Mouse (Mus musculus) intestine, embryonic 15.5 days (tissue): ENCODE results near the gene Tmem19. TPM values are rescaled to one million over a fixed set of nuclear protein-coding genes. Genes with fewer than 3 reads are reported as not detected.
"Not testable (repeated sequence)": the region's sequence is repeated elsewhere in the genome, so short reads cannot be mapped to it uniquely, and the experiment has no call there.

Experiments
- ATAC-seq: fragments of 200-750 bp; cut with Nextera tagmentation; 2 replicates; pipeline ENCODE4 v1.8.0; 2017; ENCODE audit warnings: moderate TSS enrichment, moderate library complexity
- H3K27ac ChIP-seq: fragments of 300-500 bp; sonication (generic); 2 replicates; pipeline ENCODE4 v1.5.1; 2015; ENCODE audit warnings: mild to moderate bottlenecking, inconsistent platforms
- H3K27me3 ChIP-seq: fragments of 300-500 bp; sonication (generic); replicated peaks from 2 replicates; pipeline ENCODE4 v1.6.1; 2015; ENCODE audit warnings: inconsistent platforms
- H3K36me3 ChIP-seq: fragments of 300-500 bp; sonication (generic); 2 replicates; pipeline ENCODE4 v1.6.1; 2015; ENCODE audit warnings: inconsistent platforms
- H3K4me1 ChIP-seq: fragments of 300-500 bp; sonication (generic); replicated peaks from 2 replicates; pipeline ENCODE4 v1.6.1; 2015; ENCODE audit warnings: inconsistent platforms
- H3K4me2 ChIP-seq: fragments of 300-500 bp; sonication (generic); replicated peaks from 2 replicates; pipeline ENCODE4 v1.6.1; 2015; ENCODE audit warnings: mild to moderate bottlenecking, inconsistent platforms
- H3K4me3 ChIP-seq: fragments of 300-500 bp; sonication (generic); replicated peaks from 2 replicates; pipeline ENCODE4 v1.5.1; 2015; ENCODE audit warnings: inconsistent platforms
- H3K9ac ChIP-seq: fragments of 300-500 bp; sonication (generic); 2 replicates; pipeline ENCODE4 v1.6.1; 2015; ENCODE audit warnings: inconsistent platforms
- H3K9me3 ChIP-seq: fragments of 300-500 bp; sonication (generic); 2 replicates; pipeline ENCODE4 v1.6.1; 2016; ENCODE audit warnings: inconsistent platforms
- WGBS: fragments of 180-500 bp; shearing (Covaris S2); methylation state at CpG from one replicate; pipeline ENCODE4 v1.1.7; 2015; 5-methylcytosine and 5-hydroxymethylcytosine counted together
- polyA plus RNA-seq: library from polyadenylated mRNA; unstranded; fragments of >200 nt; fragmentation: Nextera tagmentation; extraction: Ambion mirVana; gene quantifications from 2 replicates; pipeline ENCODE4 v1.2.1, GENCODE M21; 2015

Gene Tmem19
- polyA plus RNA-seq, 1 experiment from 2014 or later: 29.4 TPM

DNA sequence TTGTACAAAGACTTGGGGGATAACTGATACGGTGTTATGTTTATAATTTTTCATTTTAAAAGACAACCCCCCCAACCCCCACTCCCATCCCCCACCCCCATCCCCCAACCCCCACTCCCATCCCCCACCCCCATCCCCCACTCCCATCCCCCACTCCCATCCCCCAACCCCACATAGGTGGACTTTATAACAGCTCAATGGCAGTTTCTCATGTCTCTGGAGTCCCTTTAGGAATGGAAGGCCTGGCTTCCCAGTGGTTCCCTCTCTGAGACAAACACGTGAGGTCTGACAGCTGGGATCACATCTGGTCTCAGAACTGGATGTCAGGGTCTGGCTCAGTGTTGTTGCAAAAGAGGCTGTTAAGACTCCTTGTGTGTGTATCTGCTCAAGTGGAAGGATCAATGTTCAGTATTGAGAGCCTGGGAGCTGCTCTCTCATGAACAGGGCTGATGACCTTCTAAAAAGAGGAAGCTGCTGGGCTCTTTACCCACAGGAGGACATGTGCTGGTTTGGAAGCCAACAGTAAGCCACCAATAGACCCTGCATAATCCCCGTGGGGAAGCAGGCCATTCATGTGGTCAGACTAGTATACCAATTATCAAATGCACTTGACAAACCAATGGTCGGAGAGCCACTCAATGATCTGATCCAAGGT is 19.4 kb downstream of the Tmem19 start:
- H3K9ac ChIP-seq: no peak overlapping the region
- no peaks in the 10 kb centered on the region for H3K4me1 ChIP-seq
- H3K4me2 ChIP-seq: no peak overlapping the region
- 0 out of 2 replicates have a peak, but pooled peaks cover 3% of the 10 kb centered on the region for H3K36me3 ChIP-seq
- ATAC-seq: no peak
- H3K27me3 ChIP-seq: no peaks in the 10 kb centered on the region
- H3K4me3 ChIP-seq: no peak overlapping the region
- 86% methylated on average over 4 of the region's 4 CpGs for WGBS
- H3K9me3 ChIP-seq: no peaks in the 10 kb centered on the region
- no peak overlapping the region for H3K27ac ChIP-seq

DNA sequence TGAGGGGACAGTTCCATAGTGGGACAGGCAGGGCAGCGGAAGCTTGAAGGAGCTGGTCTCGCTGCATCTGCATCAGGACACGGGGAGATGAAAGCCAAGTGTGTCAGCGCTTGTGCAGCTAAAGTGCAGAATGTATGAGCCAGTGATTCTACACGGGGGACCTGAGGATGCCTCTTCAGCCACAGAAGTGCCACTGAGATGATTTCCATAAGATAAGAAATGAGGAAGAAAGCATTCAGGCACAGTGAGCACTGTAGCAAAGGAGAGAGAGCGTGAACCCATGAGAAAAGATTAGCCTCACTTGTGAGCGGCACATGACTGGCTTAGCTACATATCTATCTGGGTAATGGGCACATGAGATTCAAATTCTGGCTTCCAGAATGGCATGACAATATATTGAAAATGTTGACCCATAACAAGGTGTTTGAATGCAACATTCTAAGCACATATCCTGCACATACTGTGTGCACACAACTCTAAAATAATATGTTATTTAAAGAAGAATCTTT is 22.4 kb downstream of the Tmem19 start:
- ATAC-seq: no peak
- Histone ChIP-seq H3K36me3 (0 out of 2 replicates have a peak, but pooled peaks cover 3% of the 10 kb centered on the region), H3K4me1 (no peaks in the 10 kb centered on the region), H3K9ac (no peak overlapping the region), H3K4me2 (no peak overlapping the region), H3K4me3 (no peak overlapping the region), H3K27ac (no peak overlapping the region), H3K27me3 (no peaks in the 10 kb centered on the region), H3K9me3 (no peaks in the 10 kb centered on the region)
- whole genome bisulfite sequencing: 92% methylated on average over 7 of the region's 7 CpGs

DNA sequence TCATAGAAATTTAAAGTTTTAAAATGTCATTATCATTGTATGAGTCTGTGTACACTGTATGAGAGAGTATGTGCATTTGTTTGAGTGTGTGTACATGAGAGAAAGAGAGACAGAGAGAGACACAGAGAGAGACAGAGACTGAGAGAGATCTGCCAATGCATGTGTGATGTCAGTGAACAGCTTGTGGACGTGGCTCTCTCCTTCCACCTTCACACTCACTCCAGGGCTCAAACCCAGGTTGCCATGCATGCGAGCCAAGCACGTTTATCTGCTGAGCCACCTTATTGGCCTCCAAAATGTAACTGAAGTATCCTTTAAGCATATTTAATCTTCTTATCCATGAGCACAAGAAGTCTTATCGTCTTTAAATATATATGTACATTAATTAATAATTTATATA is 25.4 kb downstream of the Tmem19 start:
- Histone ChIP-seq H3K27me3 (no peaks in the 10 kb centered on the region), H3K4me1 (no peaks in the 10 kb centered on the region), H3K36me3 (no peaks in the 10 kb centered on the region), H3K4me2 (no peak overlapping the region), H3K9me3 (no peaks in the 10 kb centered on the region), H3K27ac (no peak overlapping the region), H3K9ac (no peak overlapping the region), H3K4me3 (no peak overlapping the region)
- no peak for ATAC-seq
- 88% methylated on average over 4 of the region's 4 CpGs for WGBS

GRCm38 (mm10) chr10:115333528-115333927 is 28.8 kb downstream of the Tmem19 start:
- H3K4me2 ChIP-seq: no peak overlapping the region
- H3K36me3 ChIP-seq: no peaks in the 10 kb centered on the region
- WGBS: 74% methylated on average over 9 of the region's 9 CpGs
- no peak overlapping the region for H3K27ac ChIP-seq
- no peaks in the 10 kb centered on the region for H3K4me1 ChIP-seq
- no peaks in the 10 kb centered on the region for H3K27me3 ChIP-seq
- H3K9ac ChIP-seq: no peak overlapping the region
- H3K4me3 ChIP-seq: no peak overlapping the region
- ATAC-seq: no peak
- no peaks in the 10 kb centered on the region for H3K9me3 ChIP-seq

DNA sequence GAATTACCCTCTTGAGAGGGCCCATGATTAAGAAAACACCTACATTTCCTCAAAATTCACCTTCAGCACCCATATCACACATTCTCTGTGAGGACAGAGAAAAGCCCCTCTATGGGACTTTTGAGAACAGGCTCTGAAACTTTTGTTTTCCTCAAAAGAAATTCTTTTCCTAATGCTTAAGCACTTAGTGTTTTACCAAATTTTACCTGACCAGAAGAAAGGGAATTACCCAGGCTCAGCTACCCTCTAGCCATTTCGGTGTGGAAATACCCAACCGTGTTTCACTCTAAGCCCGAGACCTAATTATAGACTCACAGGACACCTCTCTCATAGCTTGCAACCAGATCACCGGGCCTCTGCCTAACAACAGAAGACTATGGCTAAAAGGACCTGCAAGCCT is 29.3 kb downstream of the Tmem19 start:
- Histone ChIP-seq H3K4me3 (no peak overlapping the region), H3K9me3 (no peaks in the 10 kb centered on the region), H3K27me3 (no peaks in the 10 kb centered on the region), H3K4me1 (no peaks in the 10 kb centered on the region), H3K4me2 (no peak overlapping the region), H3K36me3 (no peaks in the 10 kb centered on the region), H3K27ac (no peak overlapping the region), H3K9ac (no peak overlapping the region)
- ATAC-seq: no peak
- WGBS: 89% methylated on average over 4 of the region's 4 CpGs

DNA sequence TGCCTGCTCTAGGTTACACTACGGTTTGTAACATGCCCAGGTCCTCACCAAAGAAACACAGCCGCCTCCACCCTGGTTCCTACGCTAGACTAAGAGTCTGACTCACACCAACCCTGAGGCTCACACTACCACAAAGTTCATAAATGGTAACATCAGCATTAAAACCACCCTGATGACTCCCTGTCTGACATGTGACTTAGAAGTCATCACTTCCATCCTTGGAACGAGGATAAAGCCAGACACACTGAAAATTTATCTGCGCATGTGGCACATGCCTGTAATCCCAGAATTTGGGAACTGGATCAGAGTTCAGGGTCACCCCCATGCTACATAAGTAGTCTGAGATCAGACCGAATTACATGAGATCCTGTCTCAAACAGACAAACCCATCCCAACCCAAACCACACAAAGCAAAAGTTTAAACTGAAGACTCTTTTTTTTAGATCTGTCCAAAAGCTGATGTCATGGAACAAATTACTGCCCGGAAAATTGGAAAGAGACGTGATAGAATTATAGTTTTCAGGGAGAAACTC is 29.8 kb downstream of the Tmem19 start:
- Histone ChIP-seq H3K4me2 (no peak overlapping the region), H3K27ac (no peak overlapping the region), H3K36me3 (no peaks in the 10 kb centered on the region), H3K27me3 (no peaks in the 10 kb centered on the region), H3K9me3 (no peaks in the 10 kb centered on the region), H3K9ac (no peak overlapping the region), H3K4me3 (no peak overlapping the region), H3K4me1 (no peaks in the 10 kb centered on the region)
- no peak for ATAC-seq
- WGBS: 82% methylated on average over 8 of the region's 8 CpGs

DNA sequence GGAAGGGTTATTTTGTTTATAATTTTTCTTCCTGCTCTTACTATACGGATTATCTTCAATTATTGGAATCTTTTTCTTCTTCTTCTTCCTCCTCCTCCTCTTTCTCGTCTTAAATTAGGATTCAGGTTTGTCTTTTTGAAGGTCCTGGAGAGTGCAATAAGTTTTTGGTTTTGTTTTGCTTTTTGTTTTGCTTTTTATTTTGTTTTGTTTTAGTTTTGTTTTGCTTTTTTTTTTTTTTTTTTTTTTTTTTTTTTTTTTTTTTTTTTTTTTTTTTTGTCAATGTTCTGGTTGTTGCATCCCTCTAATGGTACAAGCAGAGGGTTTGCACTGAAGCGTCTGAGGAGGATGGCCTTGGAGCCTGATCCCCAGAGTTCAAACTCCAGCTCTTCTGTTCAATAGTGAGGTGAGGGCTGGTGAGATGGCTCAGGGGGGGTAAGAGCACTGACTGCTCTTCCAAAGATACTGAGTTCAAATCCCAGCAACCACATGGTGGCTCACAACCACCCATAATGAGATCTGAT is 33.2 kb downstream of the Tmem19 start:
- no peaks in the 10 kb centered on the region for H3K4me1 ChIP-seq
- no peak overlapping the region for H3K27ac ChIP-seq
- ATAC-seq: no peak
- no peaks in the 10 kb centered on the region for H3K9me3 ChIP-seq
- no peak overlapping the region for H3K4me2 ChIP-seq
- no peak overlapping the region for H3K4me3 ChIP-seq
- H3K9ac ChIP-seq: no peak overlapping the region
- H3K36me3 ChIP-seq: no peaks in the 10 kb centered on the region
- 78% methylated on average over 3 of the region's 3 CpGs for WGBS
- H3K27me3 ChIP-seq: no peaks in the 10 kb centered on the region

DNA sequence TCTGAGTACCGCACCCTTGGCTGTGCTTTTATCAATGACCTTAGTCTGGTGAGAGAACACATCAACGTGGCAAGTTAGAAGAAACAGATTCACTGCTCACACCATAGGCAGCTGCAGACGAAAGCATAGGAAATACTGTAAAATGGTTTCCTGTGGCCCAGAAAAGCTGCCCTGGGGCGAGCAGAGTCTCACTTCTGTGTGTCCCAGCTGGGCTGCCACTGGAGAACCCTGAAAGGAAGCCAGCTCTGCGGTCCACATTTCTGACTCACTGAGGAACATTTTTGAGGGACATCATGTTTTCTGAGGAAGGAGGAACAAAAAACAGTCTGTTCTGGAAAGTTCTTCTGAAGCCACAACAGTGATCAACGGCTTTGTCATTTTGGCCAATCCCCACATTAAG is 33.8 kb downstream of the Tmem19 start:
- Histone ChIP-seq H3K4me2 (no peak overlapping the region), H3K9ac (no peak overlapping the region), H3K27me3 (no peaks in the 10 kb centered on the region), H3K9me3 (no peaks in the 10 kb centered on the region), H3K27ac (no peak overlapping the region), H3K36me3 (no peaks in the 10 kb centered on the region), H3K4me3 (no peak overlapping the region), H3K4me1 (no peaks in the 10 kb centered on the region)
- no peak for ATAC-seq
- WGBS: 70% methylated on average over 6 of the region's 6 CpGs

- Histone ChIP-seq H3K27me3 (no peaks in the 10 kb centered on the region), H3K4me2 (no peak overlapping the region), H3K4me3 (no peak overlapping the region), H3K36me3 (no peaks in the 10 kb centered on the region), H3K4me1 (no peaks in the 10 kb centered on the region), H3K9me3 (no peaks in the 10 kb centered on the region), H3K27ac (no peak overlapping the region), H3K9ac (no peak overlapping the region)
- 11% methylated on average over 6 of the region's 6 CpGs for WGBS
- peak; percentile 49; the same call in 1 of the 2 replicates for ATAC-seq
These were observed 39.0 kb downstream of the Tmem19 start for GRCm38 (mm10) chr10:115323295-115323694.

GRCm38 (mm10) chr10:115321317-115322035 is 40.8 kb downstream of the Tmem19 start:
- H3K27me3 ChIP-seq: no peaks in the 10 kb centered on the region
- no peak overlapping the region for H3K9ac ChIP-seq
- no peaks in the 10 kb centered on the region for H3K36me3 ChIP-seq
- H3K4me3 ChIP-seq: no peak overlapping the region
- no peak overlapping the region for H3K27ac ChIP-seq
- H3K9me3 ChIP-seq: no peaks in the 10 kb centered on the region
- H3K4me1 ChIP-seq: no peaks in the 10 kb centered on the region
- WGBS: 84% methylated on average over 5 of the region's 5 CpGs
- no peak for ATAC-seq
- no peak overlapping the region for H3K4me2 ChIP-seq

GRCm38 (mm10) chr10:115318388-115318787 is 43.9 kb downstream of the Tmem19 start:
- ATAC-seq, H3K36me3 ChIP-seq, H3K4me2 ChIP-seq, H3K9ac ChIP-seq, H3K4me3 ChIP-seq, H3K9me3 ChIP-seq, H3K27me3 ChIP-seq, H3K4me1 ChIP-seq, H3K27ac ChIP-seq: not testable (repeated sequence)
- 58% methylated on average over 3 of the region's 3 CpGs for WGBS

- peak overlapping the region; percentile 71 for H3K4me2 ChIP-seq
- no peaks in the 10 kb centered on the region for H3K36me3 ChIP-seq
- H3K4me3 ChIP-seq: no peak overlapping the region
- no peak for ATAC-seq
- no peaks in the 10 kb centered on the region for H3K9me3 ChIP-seq
- H3K9ac ChIP-seq: no peak overlapping the region
- H3K27ac ChIP-seq: no peak overlapping the region
- 65% methylated on average over 11 of the region's 11 CpGs for WGBS
- H3K4me1 ChIP-seq: peaks cover 14% of the 10 kb centered on the region
- H3K27me3 ChIP-seq: no peaks in the 10 kb centered on the region
These were observed 46.0 kb downstream of the Tmem19 start for GRCm38 (mm10) chr10:115316313-115316712.
